ENCODE assay signal across 8 mouse cellular contexts in genomic region chr19:8988346-8989065, GRCm38 (mm10). TPM values are rescaled to one million over a fixed set of nuclear protein-coding genes. Genes with fewer than 3 reads are reported as not detected.
A peak's percentile ranks its signal among the peaks of the same experiment; 100 is the strongest.
DNase-seq lines count a peak whose midpoint lies in the region; ATAC-seq and TF ChIP-seq lines count a peak whose summit lies in the region.

No protein-coding gene starts in this region.

- TF ChIP-seq RAD21 in MEL (IDR thresholded peaks at IDR 0.05; ENCODE audit: low read depth, low read length), result no peak

- H3K79me2 ChIP-seq in MEL (ENCODE audit: control insufficient read depth, insufficient read depth, low read length, poor library complexity), result no peaks in the 10 kb centered on the region

- peak; percentile 12 for DNase-seq in adrenal gland, postnatal 25 days
- DNase-seq in adrenal gland, adult 18-20 months (ENCODE audit: low spot score in 2 of 2), result no peak
- DNase-seq in MEL (ENCODE audit: low read depth, low spot score), result peak; percentile 12
- no peak for DNase-seq in hindbrain, embryonic 11.5 days (ENCODE audit: low spot score)
- DNase-seq in liver, embryonic 14.5 days (ENCODE audit: low read depth in 3 of 3, low spot score in 3 of 3), result no peak
- DNase-seq in right cerebral cortex, adult 2 months (ENCODE audit: low spot score in 2 of 2), result no peak
- no peak for DNase-seq in Muller cell, postnatal 12 days (ENCODE audit: inconsistent ontology term)
- DNase-seq in thymus, postnatal 25 days, result no peak

- TF ChIP-seq EP300 in MEL (IDR thresholded peaks at IDR 0.05; ENCODE audit: low read depth in 1 of 2, low read length in 2 of 2), result no peak
- no peak for TF ChIP-seq EP300 in liver, embryonic 14.5 days (IDR thresholded peaks at IDR 0.05; ENCODE audit: low read depth)

- H3K4me1 ChIP-seq in MEL (ENCODE audit: control insufficient read depth in 1 of 2, insufficient read depth in 2 of 2, low read length in 2 of 2), result peaks cover 8 to 25% of the 10 kb centered on the region in 2 experiments
- H3K4me1 ChIP-seq in hindbrain, embryonic 11.5 days (replicated peaks; ENCODE audit: control insufficient read depth, insufficient read depth, low read length), result peaks cover 19% of the 10 kb centered on the region
- peaks cover 0 to 10% of the 10 kb centered on the region in 2 experiments; a peak in 3 of 4 replicates for H3K4me1 ChIP-seq in liver, embryonic 14.5 days (replicated peaks; ENCODE audit: control insufficient read depth in 2 of 2, insufficient read depth in 2 of 2, low read length in 1 of 2)

- H3K4me2 ChIP-seq in hindbrain, embryonic 11.5 days (replicated peaks; ENCODE audit: low read depth, low read length), result peak overlapping the region; percentile 94
- peak overlapping the region; percentile 73 for H3K4me2 ChIP-seq in liver, embryonic 14.5 days (ENCODE audit: low read depth)

- no peak overlapping the region for H3K4me3 ChIP-seq in MEL (ENCODE audit: control insufficient read depth in 1 of 2, insufficient read depth in 1 of 2, low read depth in 2 of 2, low read length in 2 of 2)
- peak overlapping the region; percentile 54 for H3K4me3 ChIP-seq in hindbrain, embryonic 11.5 days (ENCODE audit: low read depth, low read length)
- peak overlapping the region; percentile 7 to 57; a peak in 1 of 4 replicates for H3K4me3 ChIP-seq in liver, embryonic 14.5 days (ENCODE audit: insufficient read depth in 1 of 2, low read depth in 2 of 2, low read length in 2 of 2)

- WGBS in hindbrain, embryonic 11.5 days, result 10% methylated on average over 15 of the region's 15 CpGs
- WGBS in liver, embryonic 14.5 days (ENCODE audit: insufficient replicate concordance), result 34% methylated on average over 15 of the region's 15 CpGs

- H3K9ac ChIP-seq in MEL (ENCODE audit: control insufficient read depth, low read depth, low read length, poor library complexity, severe bottlenecking), result no peak overlapping the region
- H3K9ac ChIP-seq in hindbrain, embryonic 11.5 days (ENCODE audit: low read depth, low read length), result peak overlapping the region; percentile 58
- H3K9ac ChIP-seq in liver, embryonic 14.5 days (replicated peaks), result no peak overlapping the region

- no peak for TF ChIP-seq CTCF in MEL (IDR thresholded peaks at IDR 0.05 in 2 of 3, conservative IDR thresholded peaks at IDR 0.05 in 1 of 3; ENCODE audit: control insufficient read depth in 1 of 3, insufficient read depth in 1 of 3, low read depth in 2 of 3, low read length in 3 of 3, poor library complexity in 1 of 3, severe bottlenecking in 1 of 3)
- TF ChIP-seq CTCF in liver, embryonic 14.5 days (IDR thresholded peaks at IDR 0.05; ENCODE audit: low read depth), result no peak

- no peak for ATAC-seq in hindbrain, embryonic 11.5 days (ENCODE audit: low FRiP score)
- ATAC-seq in liver, embryonic 14.5 days (ENCODE audit: insufficient read depth), result no peak

- no peak for TF ChIP-seq POLR2A in MEL (IDR thresholded peaks at IDR 0.05; ENCODE audit: control insufficient read depth in 1 of 2, insufficient read depth in 1 of 2, low read depth in 1 of 2, low read length in 2 of 2, poor library complexity in 1 of 2)

- H3K27me3 ChIP-seq in MEL (ENCODE audit: control insufficient read depth in 1 of 2, insufficient read depth in 2 of 2, low read length in 2 of 2), result no peaks in the 10 kb centered on the region; a peak in 1 of 4 replicates
- peaks cover 21% of the 10 kb centered on the region for H3K27me3 ChIP-seq in hindbrain, embryonic 11.5 days (ENCODE audit: control insufficient read depth, insufficient read depth, low read length)
- H3K27me3 ChIP-seq in liver, embryonic 14.5 days (ENCODE audit: control insufficient read depth, insufficient read depth, low read length), result peaks cover 29% of the 10 kb centered on the region

- H3K9me3 ChIP-seq in MEL (replicated peaks; ENCODE audit: insufficient read depth, low read length), result no peaks in the 10 kb centered on the region
- no peaks in the 10 kb centered on the region for H3K9me3 ChIP-seq in hindbrain, embryonic 11.5 days (ENCODE audit: control insufficient read depth, low read length)
- H3K9me3 ChIP-seq in liver, embryonic 14.5 days (ENCODE audit: control insufficient read depth, low read length), result no peaks in the 10 kb centered on the region

- no peak overlapping the region for H3K27ac ChIP-seq in MEL (ENCODE audit: control insufficient read depth, low read depth, low read length)
- H3K27ac ChIP-seq in hindbrain, embryonic 11.5 days (ENCODE audit: low read depth, low read length), result no peak overlapping the region
- H3K27ac ChIP-seq in liver, embryonic 14.5 days, result no peak overlapping the region

- H3K36me3 ChIP-seq in MEL (ENCODE audit: control insufficient read depth in 1 of 2, insufficient read depth in 2 of 2, low read length in 2 of 2), result peaks cover 0 to 12% of the 10 kb centered on the region in 2 experiments; a peak in 2 of 4 replicates
- no peaks in the 10 kb centered on the region for H3K36me3 ChIP-seq in hindbrain, embryonic 11.5 days (ENCODE audit: control insufficient read depth, insufficient read depth, low read length)
- H3K36me3 ChIP-seq in liver, embryonic 14.5 days (replicated peaks; ENCODE audit: control insufficient read depth, insufficient read depth, low read depth), result no peaks in the 10 kb centered on the region

TF ChIP-seq in MEL, 35 proteins besides CTCF, POLR2A, EP300 and RAD21 (continues in another document):
- TF ChIP-seq POLR2AphosphoS5 (IDR thresholded peaks at IDR 0.05; ENCODE audit: borderline replicate concordance, low read depth, low read length) (no peak), MAFK (IDR thresholded peaks at IDR 0.05; ENCODE audit: borderline replicate concordance, low read depth, low read length) (no peak), MYB (IDR thresholded peaks at IDR 0.05; ENCODE audit: low read depth, low read length) (no peak), GATA1 (IDR thresholded peaks at IDR 0.05; ENCODE audit: low read depth, low read length) (no peak), CHD2 (IDR thresholded peaks at IDR 0.05; ENCODE audit: low read length) (no peak), USF1 (IDR thresholded peaks at IDR 0.05; ENCODE audit: low read depth, low read length) (no peak), NELFE (IDR thresholded peaks at IDR 0.05; ENCODE audit: low read depth, low read length) (no peak), USF2 (IDR thresholded peaks at IDR 0.05; ENCODE audit: borderline replicate concordance in 1 of 2, insufficient read depth in 1 of 2, low read depth in 1 of 2, low read length in 2 of 2) (no peak), HCFC1 (IDR thresholded peaks at IDR 0.05; ENCODE audit: low read depth, low read length) (no peak), E2F4 (IDR thresholded peaks at IDR 0.05; ENCODE audit: borderline replicate concordance, low read depth, low read length) (no peak)

RNA-seq across cellular contexts. Expression of gene Ahnak, which starts 0.6 kb away (rescaled TPM):
- total RNA-seq in adrenal gland, postnatal 25 days (2021), result 93.0 and 106 TPM in 2 replicates
- total RNA-seq in adrenal gland, adult 18-20 months (2021), result 100 to 1,000 TPM in 1 of 2 experiments, 10 to 100 TPM in 1; 88.9 to 162 TPM
- 1.2 and 1.3 TPM in 2 replicates for total RNA-seq in MEL (2012; rRNA removed)
- polyA plus RNA-seq in MEL (2012; ENCODE audit: insufficient read depth in 1 of 2, insufficient read length in 2 of 2, low read depth in 1 of 2, low replicate concordance in 2 of 2, missing spikeins in 1 of 2), result 1 to 10 TPM in 1 of 2 experiments, not detected in 1; 2.2 TPM
- 6.0 and 14.1 TPM in 2 replicates for polyA plus RNA-seq in hindbrain, embryonic 11.5 days (2014; fragmentation: Nextera tagmentation; extraction: Ambion mirVana)
- 0.35 and 0.83 TPM in 2 replicates for polyA plus RNA-seq in liver, embryonic 14.5 days (2012; rRNA removed)
- polyA plus RNA-seq in liver, embryonic 14.5 days (2014; fragmentation: Nextera tagmentation; extraction: Ambion mirVana), result 1.5 and 1.7 TPM in 2 replicates

RNA-seq across cellular contexts. Expression of gene Eef1g, which starts 21.7 kb away (rescaled TPM):
- 327 and 416 TPM in 2 replicates for total RNA-seq in adrenal gland, postnatal 25 days (2021)
- 100 to 1,000 TPM; 334 to 342 TPM for total RNA-seq in adrenal gland, adult 18-20 months (2021)
- total RNA-seq in MEL (2012; rRNA removed), result 1,362 and 1,397 TPM in 2 replicates
- 1,000 to 10,000 TPM; 1,691 to 1,817 TPM for polyA plus RNA-seq in MEL (2012; ENCODE audit: insufficient read depth in 1 of 2, insufficient read length in 2 of 2, low read depth in 1 of 2, low replicate concordance in 2 of 2, missing spikeins in 1 of 2)
- 462 and 475 TPM in 2 replicates for polyA plus RNA-seq in hindbrain, embryonic 11.5 days (2014; fragmentation: Nextera tagmentation; extraction: Ambion mirVana)
- polyA plus RNA-seq in liver, embryonic 14.5 days (2012; rRNA removed), result 120 and 178 TPM in 2 replicates
- polyA plus RNA-seq in liver, embryonic 14.5 days (2014; fragmentation: Nextera tagmentation; extraction: Ambion mirVana), result 183 and 201 TPM in 2 replicates

RNA-seq across cellular contexts. Expression of gene Tut1, which starts 34.9 kb away (rescaled TPM):
- total RNA-seq in adrenal gland, postnatal 25 days (2021), result 23.1 and 23.6 TPM in 2 replicates
- 10 to 100 TPM; 23.1 to 26.1 TPM for total RNA-seq in adrenal gland, adult 18-20 months (2021)
- total RNA-seq in MEL (2012; rRNA removed), result 54.6 and 54.9 TPM in 2 replicates
- polyA plus RNA-seq in MEL (2012; ENCODE audit: insufficient read depth in 1 of 2, insufficient read length in 2 of 2, low read depth in 1 of 2, low replicate concordance in 2 of 2, missing spikeins in 1 of 2), result 10 to 100 TPM in 1 of 2 experiments, not detected in 1; 68.2 TPM
- polyA plus RNA-seq in hindbrain, embryonic 11.5 days (2014; fragmentation: Nextera tagmentation; extraction: Ambion mirVana), result 23.7 and 27.8 TPM in 2 replicates
- polyA plus RNA-seq in liver, embryonic 14.5 days (2012; rRNA removed), result 9.3 and 9.5 TPM in 2 replicates
- polyA plus RNA-seq in liver, embryonic 14.5 days (2014; fragmentation: Nextera tagmentation; extraction: Ambion mirVana), result 10.0 and 11.5 TPM in 2 replicates

RNA-seq across cellular contexts. Expression of gene Mta2, which starts 46.8 kb away (rescaled TPM):
- total RNA-seq in adrenal gland, postnatal 25 days (2021), result 98.6 and 104 TPM in 2 replicates
- 10 to 100 TPM; 81.1 to 89.8 TPM for total RNA-seq in adrenal gland, adult 18-20 months (2021)
- total RNA-seq in MEL (2012; rRNA removed), result 150 and 171 TPM in 2 replicates
- polyA plus RNA-seq in MEL (2012; ENCODE audit: insufficient read depth in 1 of 2, insufficient read length in 2 of 2, low read depth in 1 of 2, low replicate concordance in 2 of 2, missing spikeins in 1 of 2), result 100 to 1,000 TPM; 116 to 167 TPM
- 45.6 and 52.3 TPM in 2 replicates for polyA plus RNA-seq in hindbrain, embryonic 11.5 days (2014; fragmentation: Nextera tagmentation; extraction: Ambion mirVana)
- polyA plus RNA-seq in liver, embryonic 14.5 days (2012; rRNA removed), result 18.9 and 23.0 TPM in 2 replicates
- 18.5 and 22.8 TPM in 2 replicates for polyA plus RNA-seq in liver, embryonic 14.5 days (2014; fragmentation: Nextera tagmentation; extraction: Ambion mirVana)

RNA-seq across cellular contexts. Expression of gene Eml3, which starts 59.2 kb away (rescaled TPM):
- total RNA-seq in adrenal gland, postnatal 25 days (2021), result 57.2 and 67.5 TPM in 2 replicates
- 10 to 100 TPM; 41.5 to 59.5 TPM for total RNA-seq in adrenal gland, adult 18-20 months (2021)
- total RNA-seq in MEL (2012; rRNA removed), result 13.0 and 16.6 TPM in 2 replicates
- polyA plus RNA-seq in MEL (2012; ENCODE audit: insufficient read depth in 1 of 2, insufficient read length in 2 of 2, low read depth in 1 of 2, low replicate concordance in 2 of 2, missing spikeins in 1 of 2), result 10 to 100 TPM in 1 of 2 experiments, not detected in 1; 23.4 TPM
- polyA plus RNA-seq in hindbrain, embryonic 11.5 days (2014; fragmentation: Nextera tagmentation; extraction: Ambion mirVana), result 6.5 and 7.8 TPM in 2 replicates
- 10.9 and 11.0 TPM in 2 replicates for polyA plus RNA-seq in liver, embryonic 14.5 days (2012; rRNA removed)
- 5.6 and 7.8 TPM in 2 replicates for polyA plus RNA-seq in liver, embryonic 14.5 days (2014; fragmentation: Nextera tagmentation; extraction: Ambion mirVana)

Comparison
In these comparisons a context has a peak if more than half of its experiments do, and no peak if none do; other contexts are left out.
1. DNase-seq: peak in adrenal gland, postnatal 25 days (single experiment) and MEL (single experiment); none in adrenal gland, adult 18-20 months (0 of 2), hindbrain, embryonic 11.5 days (single experiment), liver, embryonic 14.5 days (0 of 3), right cerebral cortex, adult 2 months (0 of 2), Muller cell, postnatal 12 days (single experiment) and thymus, postnatal 25 days (single experiment).
2. H3K4me3 ChIP-seq: peak in hindbrain, embryonic 11.5 days (single experiment) and liver, embryonic 14.5 days (2 of 2); none in MEL (0 of 2).
3. RNA of gene Ahnak, which starts 0.6 kb away (total RNA-seq): 88.9 to 162 TPM in adrenal gland, adult 18-20 months and 93.0 to 106 TPM in adrenal gland, postnatal 25 days; 1.2 to 1.3 TPM in MEL; every median in the first group is over 10 times any median in the second.